Mouse (Mus musculus): ENCODE measurements around the gene Arhgef38. TPM values are rescaled to one million over a fixed set of nuclear protein-coding genes. Genes with fewer than 3 reads are reported as not detected.
A peak's percentile ranks its signal among the peaks of the same experiment; 100 is the strongest.

The Arhgef38 gene
- polyA plus RNA-seq, 1 experiment from 2014 or later, result 2.5 TPM

DNA sequence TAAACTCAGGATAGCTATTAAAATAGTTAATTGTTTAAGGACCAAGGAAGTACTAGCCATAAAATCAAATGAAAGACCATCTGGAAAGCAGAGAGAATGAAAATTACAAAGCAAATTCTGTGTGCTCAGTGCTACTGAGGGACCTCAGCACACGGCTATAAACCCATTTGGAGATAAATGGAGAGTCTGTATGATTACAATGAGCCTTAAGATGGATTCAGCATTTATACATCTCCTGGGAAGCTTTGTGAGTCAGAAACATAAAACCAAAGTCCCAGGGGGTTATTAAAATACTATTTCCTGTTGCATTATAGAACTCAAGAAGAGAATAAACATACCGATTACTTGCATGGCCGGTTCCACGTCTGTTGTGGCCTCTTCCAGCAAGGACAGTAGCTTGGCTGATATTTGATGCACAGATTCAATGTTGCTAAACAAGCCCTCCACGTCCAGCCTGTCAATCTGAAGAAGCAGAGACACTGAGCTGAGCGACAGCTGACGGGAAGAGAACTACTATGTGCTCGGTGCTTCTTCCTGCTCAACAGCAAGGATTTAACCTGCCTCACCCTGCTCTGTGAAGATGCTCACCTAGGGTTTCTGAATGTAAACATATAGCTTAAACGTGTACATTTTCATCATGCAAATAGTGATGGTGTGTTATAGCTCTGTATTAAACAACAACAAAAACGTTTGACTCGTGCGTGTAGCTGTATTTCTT is 58.6 kb downstream of the Arhgef38 start:
- 58% methylated on average over 12 of the region's 12 CpGs for WGBS
- H3K9me3 ChIP-seq (replicated peaks; ENCODE audit: control insufficient read depth, low read length), result no peaks in the 10 kb centered on the region
- no peaks in the 10 kb centered on the region for H3K36me3 ChIP-seq (ENCODE audit: control insufficient read depth, insufficient read depth, low read length)
- ATAC-seq (ENCODE audit: insufficient read depth, low FRiP score), result no peak
- no peak overlapping the region for H3K4me3 ChIP-seq (replicated peaks; ENCODE audit: low read length)
- no peaks in the 10 kb centered on the region for H3K27me3 ChIP-seq (ENCODE audit: control insufficient read depth, insufficient read depth, low read length)
- no peak overlapping the region for H3K27ac ChIP-seq (ENCODE audit: low read length)
- no peaks in the 10 kb centered on the region for H3K4me1 ChIP-seq (ENCODE audit: control insufficient read depth, insufficient read depth, low read length)
- no peak overlapping the region for H3K4me2 ChIP-seq (ENCODE audit: low read depth, low read length)
- no peak overlapping the region for H3K9ac ChIP-seq (ENCODE audit: low read length)

DNA sequence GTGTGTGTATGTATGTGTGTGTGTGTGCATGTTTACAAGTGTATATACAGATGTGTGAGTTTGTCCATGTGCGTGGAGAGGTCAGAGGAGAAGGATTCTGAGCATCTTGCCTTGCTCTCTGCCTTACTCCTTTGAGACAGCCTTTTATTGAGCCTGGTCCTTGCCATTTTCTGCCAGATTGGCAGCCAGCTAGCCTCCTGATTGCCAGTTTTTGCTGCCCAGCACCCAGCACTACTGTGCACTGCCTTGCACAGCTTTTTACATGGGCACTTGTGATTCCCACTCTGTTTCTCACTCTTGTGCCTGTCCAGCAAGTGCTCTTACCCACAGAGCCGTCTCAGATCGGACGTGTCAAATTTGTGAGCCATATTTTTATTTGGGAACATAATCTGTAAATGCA is 62.5 kb downstream of the Arhgef38 start:
- H3K27me3 ChIP-seq (ENCODE audit: control insufficient read depth, insufficient read depth, low read length), result no peaks in the 10 kb centered on the region
- H3K9ac ChIP-seq (ENCODE audit: low read length), result no peak overlapping the region
- WGBS, result 89% methylated on average over 4 of the region's 4 CpGs
- no peak overlapping the region for H3K4me3 ChIP-seq (replicated peaks; ENCODE audit: low read length)
- H3K27ac ChIP-seq (ENCODE audit: low read length), result no peak overlapping the region
- H3K4me2 ChIP-seq (ENCODE audit: low read depth, low read length), result no peak overlapping the region
- no peak for ATAC-seq (ENCODE audit: insufficient read depth, low FRiP score)
- H3K36me3 ChIP-seq (ENCODE audit: control insufficient read depth, insufficient read depth, low read length), result no peaks in the 10 kb centered on the region
- H3K9me3 ChIP-seq (replicated peaks; ENCODE audit: control insufficient read depth, low read length), result no peaks in the 10 kb centered on the region
- no peaks in the 10 kb centered on the region for H3K4me1 ChIP-seq (ENCODE audit: control insufficient read depth, insufficient read depth, low read length)

- H3K4me3 ChIP-seq (replicated peaks; ENCODE audit: low read length), result no peak overlapping the region
- H3K9ac ChIP-seq (ENCODE audit: low read length), result no peak overlapping the region
- no peaks in the 10 kb centered on the region for H3K4me1 ChIP-seq (ENCODE audit: control insufficient read depth, insufficient read depth, low read length)
- H3K27ac ChIP-seq (ENCODE audit: low read length), result no peak overlapping the region
- H3K9me3 ChIP-seq (replicated peaks; ENCODE audit: control insufficient read depth, low read length), result no peaks in the 10 kb centered on the region
- no peaks in the 10 kb centered on the region for H3K27me3 ChIP-seq (ENCODE audit: control insufficient read depth, insufficient read depth, low read length)
- H3K4me2 ChIP-seq (ENCODE audit: low read depth, low read length), result no peak overlapping the region
- WGBS, result 63% methylated on average over 7 of the region's 7 CpGs
- H3K36me3 ChIP-seq (ENCODE audit: control insufficient read depth, insufficient read depth, low read length), result no peaks in the 10 kb centered on the region
- no peak for ATAC-seq (ENCODE audit: insufficient read depth, low FRiP score)
Measured at GRCm38 (mm10) chr3:133169737-133170136, 65.0 kb downstream of the Arhgef38 start.

DNA sequence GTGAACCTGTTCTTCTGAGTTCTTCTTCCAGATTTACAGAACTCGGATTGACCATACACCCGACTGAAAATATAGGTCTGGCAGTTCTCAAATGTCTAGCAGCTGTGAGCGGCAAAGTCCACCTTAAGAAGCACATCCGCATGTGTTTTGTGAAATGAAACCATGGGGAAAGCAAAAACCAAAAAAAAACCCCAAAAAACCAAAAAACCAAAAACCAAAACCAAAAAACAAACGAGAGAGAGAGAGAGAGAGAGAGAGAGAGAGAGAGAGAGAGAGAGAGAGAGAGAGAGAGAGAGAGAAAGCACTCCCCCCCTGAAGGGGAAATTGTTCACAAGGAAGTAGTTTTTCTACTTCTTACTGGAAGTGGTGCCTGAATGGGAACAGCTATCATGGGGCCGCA is 67.2 kb downstream of the Arhgef38 start:
- 74% methylated on average over 6 of the region's 6 CpGs for WGBS
- Histone ChIP-seq H3K4me1 (ENCODE audit: control insufficient read depth, insufficient read depth, low read length) (no peaks in the 10 kb centered on the region), H3K36me3 (ENCODE audit: control insufficient read depth, insufficient read depth, low read length) (no peaks in the 10 kb centered on the region), H3K9ac (ENCODE audit: low read length) (no peak overlapping the region), H3K27me3 (ENCODE audit: control insufficient read depth, insufficient read depth, low read length) (no peaks in the 10 kb centered on the region), H3K27ac (ENCODE audit: low read length) (no peak overlapping the region), H3K4me3 (replicated peaks; ENCODE audit: low read length) (no peak overlapping the region), H3K9me3 (replicated peaks; ENCODE audit: control insufficient read depth, low read length) (no peaks in the 10 kb centered on the region), H3K4me2 (ENCODE audit: low read depth, low read length) (no peak overlapping the region)
- no peak for ATAC-seq (ENCODE audit: insufficient read depth, low FRiP score)

DNA sequence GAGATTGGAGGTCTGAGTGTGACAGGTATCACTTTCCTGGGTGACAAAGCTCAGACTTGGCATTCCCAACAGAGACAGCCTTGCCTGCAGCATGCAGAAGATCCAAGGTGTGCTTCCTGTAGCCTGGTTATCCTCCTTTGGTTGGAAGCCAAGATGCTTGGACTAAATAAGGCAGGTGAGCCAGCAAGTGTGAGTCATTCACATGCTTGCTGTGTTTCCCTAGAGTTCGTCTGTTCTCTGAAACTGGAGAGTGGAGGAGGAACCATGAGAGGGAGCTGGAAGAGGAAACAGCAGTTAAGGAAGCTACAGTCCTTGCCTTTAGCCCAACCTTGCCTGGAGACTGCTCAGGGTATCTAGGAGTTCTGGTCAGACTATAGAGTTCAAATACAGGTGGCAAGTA is 69.6 kb downstream of the Arhgef38 start:
- Histone ChIP-seq H3K27ac (ENCODE audit: low read length) (no peak overlapping the region), H3K9me3 (replicated peaks; ENCODE audit: control insufficient read depth, low read length) (no peaks in the 10 kb centered on the region), H3K36me3 (ENCODE audit: control insufficient read depth, insufficient read depth, low read length) (no peaks in the 10 kb centered on the region), H3K9ac (ENCODE audit: low read length) (no peak overlapping the region), H3K4me1 (ENCODE audit: control insufficient read depth, insufficient read depth, low read length) (no peaks in the 10 kb centered on the region), H3K4me3 (replicated peaks; ENCODE audit: low read length) (no peak overlapping the region), H3K27me3 (ENCODE audit: control insufficient read depth, insufficient read depth, low read length) (no peaks in the 10 kb centered on the region), H3K4me2 (ENCODE audit: low read depth, low read length) (no peak overlapping the region)
- ATAC-seq (ENCODE audit: insufficient read depth, low FRiP score), result no peak
- 19% methylated on average over 1 of the region's 1 CpGs for WGBS

DNA sequence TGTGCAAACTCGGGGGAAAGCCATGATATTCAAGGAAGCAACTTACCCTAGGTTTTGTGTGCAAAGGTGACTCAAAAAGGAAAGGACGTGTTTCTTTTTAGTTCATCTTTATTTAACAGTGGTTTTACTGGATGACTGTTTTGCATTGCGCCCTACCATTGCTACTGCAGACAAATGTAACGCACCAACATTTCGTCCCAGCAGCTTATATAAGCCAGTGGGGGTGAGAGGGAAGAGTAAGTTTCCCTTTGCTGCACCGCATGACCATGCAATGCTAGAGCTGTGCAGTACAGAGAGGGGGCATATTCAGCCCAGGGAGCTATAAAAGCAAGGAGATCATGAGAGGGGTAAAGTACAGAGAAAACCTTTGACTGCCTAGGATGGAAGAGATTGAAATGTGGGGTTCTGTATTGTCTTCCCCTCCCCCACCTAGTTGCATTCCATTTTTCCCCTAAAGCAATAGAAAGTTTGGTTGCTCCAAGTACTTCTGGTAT is 70.8 kb downstream of the Arhgef38 start:
- Histone ChIP-seq H3K4me1 (ENCODE audit: control insufficient read depth, insufficient read depth, low read length) (peaks cover under 1% of the 10 kb centered on the region; the same call in 1 of the 2 replicates), H3K4me2 (ENCODE audit: low read depth, low read length) (no peak overlapping the region), H3K9ac (ENCODE audit: low read length) (no peak overlapping the region), H3K9me3 (replicated peaks; ENCODE audit: control insufficient read depth, low read length) (no peaks in the 10 kb centered on the region), H3K27me3 (ENCODE audit: control insufficient read depth, insufficient read depth, low read length) (no peaks in the 10 kb centered on the region), H3K4me3 (replicated peaks; ENCODE audit: low read length) (no peak overlapping the region), H3K27ac (ENCODE audit: low read length) (no peak overlapping the region), H3K36me3 (ENCODE audit: control insufficient read depth, insufficient read depth, low read length) (no peaks in the 10 kb centered on the region)
- WGBS, result 83% methylated on average over 6 of the region's 6 CpGs
- ATAC-seq (ENCODE audit: insufficient read depth, low FRiP score), result no peak

DNA sequence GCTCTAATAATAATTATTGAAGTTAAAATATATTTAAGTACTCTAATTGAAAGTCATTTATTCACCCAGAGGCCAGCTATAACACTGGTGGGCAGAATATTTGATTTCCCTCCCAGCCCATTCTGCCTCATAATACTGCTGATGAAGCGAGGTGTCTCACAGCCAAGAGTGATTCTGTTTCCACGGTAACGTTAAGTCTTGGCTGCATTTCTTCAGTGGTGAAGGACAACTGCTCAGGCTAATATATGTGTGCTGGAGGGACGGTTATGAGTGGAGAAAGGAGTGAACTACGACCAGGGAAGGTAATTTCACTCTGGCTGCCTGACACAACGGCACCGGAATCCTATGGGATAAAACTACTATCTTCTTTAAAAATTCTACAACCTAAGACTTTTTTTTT is 71.6 kb downstream of the Arhgef38 start:
- H3K27ac ChIP-seq (ENCODE audit: low read length), result no peak overlapping the region
- no peaks in the 10 kb centered on the region for H3K9me3 ChIP-seq (replicated peaks; ENCODE audit: control insufficient read depth, low read length)
- 68% methylated on average over 7 of the region's 7 CpGs for WGBS
- H3K27me3 ChIP-seq (ENCODE audit: control insufficient read depth, insufficient read depth, low read length), result no peaks in the 10 kb centered on the region
- H3K4me2 ChIP-seq (ENCODE audit: low read depth, low read length), result no peak overlapping the region
- no peaks in the 10 kb centered on the region for H3K36me3 ChIP-seq (ENCODE audit: control insufficient read depth, insufficient read depth, low read length)
- no peak overlapping the region for H3K4me3 ChIP-seq (replicated peaks; ENCODE audit: low read length)
- H3K4me1 ChIP-seq (ENCODE audit: control insufficient read depth, insufficient read depth, low read length), result peaks cover 3% of the 10 kb centered on the region; the same call in 1 of the 2 replicates
- ATAC-seq (ENCODE audit: insufficient read depth, low FRiP score), result no peak
- no peak overlapping the region for H3K9ac ChIP-seq (ENCODE audit: low read length)

- H3K27ac ChIP-seq (ENCODE audit: low read length), result no peak overlapping the region
- no peaks in the 10 kb centered on the region for H3K27me3 ChIP-seq (ENCODE audit: control insufficient read depth, insufficient read depth, low read length)
- no peaks in the 10 kb centered on the region for H3K9me3 ChIP-seq (replicated peaks; ENCODE audit: control insufficient read depth, low read length)
- no peak overlapping the region for H3K9ac ChIP-seq (ENCODE audit: low read length)
- H3K4me3 ChIP-seq (replicated peaks; ENCODE audit: low read length), result no peak overlapping the region
- peaks cover 3% of the 10 kb centered on the region; the same call in 1 of the 2 replicates for H3K4me1 ChIP-seq (ENCODE audit: control insufficient read depth, insufficient read depth, low read length)
- no peaks in the 10 kb centered on the region for H3K36me3 ChIP-seq (ENCODE audit: control insufficient read depth, insufficient read depth, low read length)
- 85% methylated on average over 1 of the region's 1 CpGs for WGBS
- H3K4me2 ChIP-seq (ENCODE audit: low read depth, low read length), result no peak overlapping the region
- no peak for ATAC-seq (ENCODE audit: insufficient read depth, low FRiP score)
Measured at GRCm38 (mm10) chr3:133161407-133161806, 73.3 kb downstream of the Arhgef38 start.

DNA sequence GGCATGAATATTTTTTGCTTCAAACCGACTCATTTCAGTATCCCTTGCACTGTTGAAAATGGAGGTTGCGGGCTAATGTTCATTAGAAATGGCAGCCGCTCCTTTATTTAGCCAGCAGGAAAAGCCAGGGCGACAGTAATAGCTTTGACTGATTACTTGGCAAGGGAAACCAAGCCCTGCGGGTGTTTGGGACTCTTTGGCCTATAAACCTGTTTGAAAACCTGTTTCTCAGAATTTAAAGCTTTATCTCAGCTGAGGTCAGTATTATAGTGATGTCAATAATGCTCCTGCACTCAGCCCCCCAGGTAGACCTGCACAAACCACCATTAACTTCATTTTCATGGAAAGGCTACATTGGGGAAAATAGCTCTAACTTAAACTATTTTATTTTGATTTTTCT is 76.5 kb downstream of the Arhgef38 start:
- no peaks in the 10 kb centered on the region for H3K9me3 ChIP-seq (replicated peaks; ENCODE audit: control insufficient read depth, low read length)
- ATAC-seq (ENCODE audit: insufficient read depth, low FRiP score), result peak; percentile 76; the same call in 1 of the 2 replicates
- peaks cover 3% of the 10 kb centered on the region; the same call in 1 of the 2 replicates for H3K4me1 ChIP-seq (ENCODE audit: control insufficient read depth, insufficient read depth, low read length)
- H3K4me2 ChIP-seq (ENCODE audit: low read depth, low read length), result no peak overlapping the region
- 40% methylated on average over 5 of the region's 5 CpGs for WGBS
- no peak overlapping the region for H3K4me3 ChIP-seq (replicated peaks; ENCODE audit: low read length)
- H3K27me3 ChIP-seq (ENCODE audit: control insufficient read depth, insufficient read depth, low read length), result no peaks in the 10 kb centered on the region
- H3K9ac ChIP-seq (ENCODE audit: low read length), result no peak overlapping the region
- no peak overlapping the region for H3K27ac ChIP-seq (ENCODE audit: low read length)
- no peaks in the 10 kb centered on the region for H3K36me3 ChIP-seq (ENCODE audit: control insufficient read depth, insufficient read depth, low read length)
